Mouse (Mus musculus) heart, embryonic 13.5 days (tissue): Measurements from ENCODE around the gene Lactb. TPM values are rescaled to one million over a fixed set of nuclear protein-coding genes. Genes with fewer than 3 reads are reported as not detected.
A peak's percentile ranks its signal among the peaks of the same experiment; 100 is the strongest.
"Not testable (repeated sequence)": the region's sequence is repeated elsewhere in the genome, so short reads cannot be mapped to it uniquely, and the experiment has no call there.

Experiments used
- ATAC-seq: fragments of 200-750 bp; cut with Nextera tagmentation; 2 replicates; pipeline ENCODE4 v1.8.0; 2017; ENCODE audit warnings: moderate TSS enrichment; ENCODE audit not compliant: insufficient number of reproducible peaks, low FRiP score, low TSS enrichment; ENCODE audit errors: extremely low read depth
- H3K27ac ChIP-seq: fragments of 300-500 bp; sonication (generic); replicated peaks from 2 replicates; pipeline ENCODE4 v1.5.1; 2015; ENCODE audit warnings: moderate library complexity, mild to moderate bottlenecking, inconsistent platforms
- H3K27me3 ChIP-seq: fragments of 300-500 bp; sonication (generic); replicated peaks from 2 replicates; pipeline ENCODE4 v1.6.1; 2015; ENCODE audit warnings: mild to moderate bottlenecking, inconsistent platforms
- H3K36me3 ChIP-seq: fragments of 300-500 bp; sonication (generic); 2 replicates; pipeline ENCODE4 v1.6.1; 2015; ENCODE audit warnings: mild to moderate bottlenecking, inconsistent platforms
- H3K4me1 ChIP-seq: fragments of 300-500 bp; sonication (generic); 2 replicates; pipeline ENCODE4 v1.6.1; 2015; ENCODE audit warnings: inconsistent platforms
- H3K4me2 ChIP-seq: fragments of 300-500 bp; sonication (generic); 2 replicates; pipeline ENCODE4 v1.6.1; 2015; ENCODE audit warnings: inconsistent platforms, mild to moderate bottlenecking, moderate library complexity
- H3K4me3 ChIP-seq: fragments of 300-500 bp; sonication (generic); 2 replicates; pipeline ENCODE4 v1.5.1; 2015; ENCODE audit warnings: moderate library complexity, mild to moderate bottlenecking, inconsistent platforms
- H3K9ac ChIP-seq: fragments of 300-500 bp; sonication (generic); 2 replicates; pipeline ENCODE4 v1.6.1; 2015; ENCODE audit warnings: inconsistent platforms, mild to moderate bottlenecking, moderate library complexity
- H3K9me3 ChIP-seq: fragments of 300-500 bp; sonication (generic); 2 replicates; pipeline ENCODE4 v1.6.1; 2016; ENCODE audit warnings: inconsistent platforms
- WGBS: fragments of 180-500 bp; shearing (Covaris S2); methylation state at CpG from one replicate; pipeline ENCODE4 v1.1.7; 2015; ENCODE audit warnings: mixed read lengths; 5-methylcytosine and 5-hydroxymethylcytosine counted together
- polyA plus RNA-seq: library from polyadenylated mRNA; unstranded; fragments of >200 nt; fragmentation: Nextera tagmentation; extraction: Ambion mirVana; gene quantifications from 2 replicates; pipeline ENCODE4 v1.2.1, GENCODE M21; 2015

The Lactb gene
- polyA plus RNA-seq, 1 experiment from 2014 or later = 7.0 TPM

GRCm38 (mm10) chr9:66919981-66920380 lies 55.3 kb downstream of the Lactb start:
- ATAC-seq = peak; percentile 11; the same call in 1 of the 2 replicates
- Histone ChIP-seq H3K4me2 (peak overlapping the region; percentile 95), H3K9ac (peak overlapping the region; percentile 72), H3K9me3 (no peaks in the 10 kb centered on the region), H3K27me3 (no peaks in the 10 kb centered on the region), H3K27ac (peak overlapping the region; percentile 70), H3K4me3 (peak overlapping the region; percentile 79), H3K4me1 (peaks cover 43% of the 10 kb centered on the region), H3K36me3 (no peaks in the 10 kb centered on the region)
- WGBS = 2% methylated on average over 14 of the region's 14 CpGs

- peak; percentile 99 for ATAC-seq
- Histone ChIP-seq H3K27me3 (no peaks in the 10 kb centered on the region), H3K9me3 (no peaks in the 10 kb centered on the region), H3K4me1 (peaks cover 47% of the 10 kb centered on the region), H3K4me2 (peak within 1 kb of the TSS; percentile 95), H3K9ac (peak within 1 kb of the TSS; percentile 96), H3K27ac (peak within 1 kb of the TSS; percentile 91), H3K36me3 (no peaks in the 10 kb centered on the region), H3K4me3 (peak within 1 kb of the TSS; percentile 79)
- under 1% methylated on average over 49 of the region's 49 CpGs for WGBS
Measured at GRCm38 (mm10) chr9:66919382-66919971, 55.8 kb downstream of the Lactb start, which contains the start of gene Rab8b. Rab8b (minus strand) TSS chr9:66919687.

GRCm38 (mm10) chr9:66918672-66919330 lies 56.5 kb downstream of the Lactb start:
- Histone ChIP-seq H3K27me3 (no peaks in the 10 kb centered on the region), H3K27ac (peak overlapping the region; percentile 91), H3K9ac (peak overlapping the region; percentile 96), H3K4me3 (peak overlapping the region; percentile 79), H3K36me3 (no peaks in the 10 kb centered on the region), H3K4me2 (peak overlapping the region; percentile 95), H3K4me1 (peaks cover 54% of the 10 kb centered on the region), H3K9me3 (no peaks in the 10 kb centered on the region)
- 2% methylated on average over 27 of the region's 27 CpGs for WGBS
- no peak; the same call in 1 of the 2 replicates for ATAC-seq

GRCm38 (mm10) chr9:66917892-66918255 lies 57.4 kb downstream of the Lactb start:
- peak overlapping the region; percentile 79 for H3K4me3 ChIP-seq
- no peak for ATAC-seq
- peaks cover 2% of the 10 kb centered on the region; the same call in 1 of the 2 replicates for H3K36me3 ChIP-seq
- H3K27ac ChIP-seq = no peak overlapping the region
- H3K4me1 ChIP-seq = peaks cover 60% of the 10 kb centered on the region
- no peak overlapping the region; the same call in 1 of the 2 replicates for H3K9ac ChIP-seq
- no peaks in the 10 kb centered on the region for H3K9me3 ChIP-seq
- WGBS = 57% methylated on average over 1 of the region's 1 CpGs
- peak overlapping the region; percentile 95 for H3K4me2 ChIP-seq
- no peaks in the 10 kb centered on the region for H3K27me3 ChIP-seq

- Histone ChIP-seq H3K4me1 (peaks cover 62% of the 10 kb centered on the region), H3K27ac (peak overlapping the region; percentile 66)
- no peak for ATAC-seq
Measured at GRCm38 (mm10) chr9:66917216-66917891, 57.9 kb downstream of the Lactb start.

GRCm38 (mm10) chr9:66915869-66916785 lies 59.2 kb downstream of the Lactb start:
- Histone ChIP-seq H3K4me1 (peaks cover 65% of the 10 kb centered on the region), H3K9me3 (no peaks in the 10 kb centered on the region), H3K4me3 (no peak overlapping the region), H3K27ac (peak overlapping the region; percentile 66), H3K9ac (0 out of 2 replicates have a peak overlapping the region, but pooled peaks have one; percentile 2), H3K4me2 (peak overlapping the region; percentile 95), H3K27me3 (no peaks in the 10 kb centered on the region), H3K36me3 (peaks cover 4% of the 10 kb centered on the region; the same call in 1 of the 2 replicates)
- 52% methylated on average over 9 of the region's 9 CpGs for WGBS
- no peak for ATAC-seq

More at GRCm38 (mm10) chr9:66917216-66917891, 57.9 kb downstream of the Lactb start:
- Histone ChIP-seq H3K36me3 (peaks cover 4% of the 10 kb centered on the region; the same call in 1 of the 2 replicates), H3K9me3 (no peaks in the 10 kb centered on the region), H3K27me3 (no peaks in the 10 kb centered on the region), H3K9ac (no peak overlapping the region), H3K4me2 (peak overlapping the region; percentile 95), H3K4me3 (no peak overlapping the region)
- 77% methylated on average over 8 of the region's 8 CpGs for WGBS

GRCm38 (mm10) chr9:66915401-66915800 lies 59.9 kb downstream of the Lactb start:
- H3K36me3 ChIP-seq = peaks cover 4% of the 10 kb centered on the region; the same call in 1 of the 2 replicates
- peaks cover 61% of the 10 kb centered on the region for H3K4me1 ChIP-seq
- ATAC-seq = no peak
- 76% methylated on average over 5 of the region's 5 CpGs for WGBS
- no peaks in the 10 kb centered on the region for H3K9me3 ChIP-seq
- H3K4me3 ChIP-seq = no peak overlapping the region
- H3K4me2 ChIP-seq = peak overlapping the region; percentile 95
- H3K27ac ChIP-seq = peak overlapping the region; percentile 48
- no peaks in the 10 kb centered on the region for H3K27me3 ChIP-seq
- no peak overlapping the region for H3K9ac ChIP-seq

GRCm38 (mm10) chr9:66914540-66914939 lies 60.7 kb downstream of the Lactb start:
- no peak overlapping the region for H3K9ac ChIP-seq
- no peak overlapping the region for H3K4me2 ChIP-seq
- H3K4me1 ChIP-seq = peaks cover 68% of the 10 kb centered on the region
- no peaks in the 10 kb centered on the region for H3K27me3 ChIP-seq
- H3K27ac ChIP-seq = peak overlapping the region; percentile 33; the same call in 1 of the 2 replicates
- 72% methylated on average over 3 of the region's 3 CpGs for WGBS
- peaks cover 4% of the 10 kb centered on the region; the same call in 1 of the 2 replicates for H3K36me3 ChIP-seq
- no peaks in the 10 kb centered on the region for H3K9me3 ChIP-seq
- ATAC-seq = no peak
- no peak overlapping the region for H3K4me3 ChIP-seq

GRCm38 (mm10) chr9:66913254-66913934 lies 61.9 kb downstream of the Lactb start:
- H3K4me2 ChIP-seq, H3K36me3 ChIP-seq, H3K9me3 ChIP-seq, ATAC-seq, H3K9ac ChIP-seq, H3K4me3 ChIP-seq, H3K27me3 ChIP-seq: not testable (repeated sequence)
- 79% methylated on average over 5 of the region's 5 CpGs for WGBS
- H3K4me1 ChIP-seq = peaks cover 68% of the 10 kb centered on the region
- H3K27ac ChIP-seq = peak overlapping the region; percentile 33; the same call in 1 of the 2 replicates

GRCm38 (mm10) chr9:66912304-66912703 lies 63.0 kb downstream of the Lactb start:
- no peaks in the 10 kb centered on the region for H3K9me3 ChIP-seq
- H3K9ac ChIP-seq = no peak overlapping the region
- no peak overlapping the region for H3K4me3 ChIP-seq
- peaks cover 4% of the 10 kb centered on the region; the same call in 1 of the 2 replicates for H3K36me3 ChIP-seq
- H3K4me2 ChIP-seq = no peak overlapping the region
- H3K4me1 ChIP-seq = peaks cover 61% of the 10 kb centered on the region
- no peak for ATAC-seq
- H3K27ac ChIP-seq = no peak overlapping the region
- no peaks in the 10 kb centered on the region for H3K27me3 ChIP-seq
